In genomic region chr7:30062478-30062877, GRCm38 (mm10) we compare ENCODE assay signal across 8 mouse cellular contexts. TPM values are rescaled to one million over a fixed set of nuclear protein-coding genes. Genes with fewer than 3 reads are reported as not detected.
A peak's percentile ranks its signal among the peaks of the same experiment; 100 is the strongest.
DNase-seq lines count a peak whose midpoint lies in the region; ATAC-seq lines count a peak whose summit lies in the region.

No protein-coding gene starts in this region.

- peak; percentile 21 for DNase-seq in hindbrain, embryonic 10.5 days (ENCODE audit: low spot score)
- DNase-seq in spleen, adult 12 weeks (ENCODE audit: low spot score): peak; percentile 13
- no peak for DNase-seq in spleen, postnatal 36 days (ENCODE audit: low spot score in 2 of 2)
- DNase-seq in forelimb bud, embryonic 11.5 days (ENCODE audit: low read depth, low spot score): peak; percentile 14
- DNase-seq in thymus, postnatal 25 days: peak; percentile 36
- no peak for DNase-seq in heart, postnatal 25 days (ENCODE audit: low spot score)
- DNase-seq in adrenal gland, adult 8-10 months: no peak

- ATAC-seq in hindbrain, embryonic 13.5 days (ENCODE audit: low FRiP score): no peak

- no peak overlapping the region for H3K9ac ChIP-seq in hindbrain, embryonic 13.5 days

- H3K4me3 ChIP-seq in hindbrain, embryonic 10.5 days: no peak overlapping the region
- no peak overlapping the region for H3K4me3 ChIP-seq in hindbrain, embryonic 13.5 days

- no peaks in the 10 kb centered on the region for H3K9me3 ChIP-seq in hindbrain, embryonic 10.5 days
- H3K9me3 ChIP-seq in hindbrain, embryonic 13.5 days: no peaks in the 10 kb centered on the region

- intact Hi-C loops in heart, postnatal 25 days (cut with DNase I): no loop called here

- WGBS in hindbrain, embryonic 10.5 days: 80% methylated on average over 5 of the region's 5 CpGs
- WGBS in hindbrain, embryonic 13.5 days: 89% methylated on average over 5 of the region's 5 CpGs

- H3K27ac ChIP-seq in hindbrain, embryonic 10.5 days: no peak overlapping the region
- no peak overlapping the region for H3K27ac ChIP-seq in hindbrain, embryonic 13.5 days

- no peaks in the 10 kb centered on the region for H3K27me3 ChIP-seq in hindbrain, embryonic 10.5 days (ENCODE audit: insufficient read depth, poor library complexity, severe bottlenecking)
- no peaks in the 10 kb centered on the region for H3K27me3 ChIP-seq in hindbrain, embryonic 13.5 days

- H3K36me3 ChIP-seq in hindbrain, embryonic 10.5 days: peaks cover 86% of the 10 kb centered on the region
- peaks cover 89% of the 10 kb centered on the region for H3K36me3 ChIP-seq in hindbrain, embryonic 13.5 days

- H3K4me1 ChIP-seq in hindbrain, embryonic 10.5 days (replicated peaks): no peaks in the 10 kb centered on the region
- H3K4me1 ChIP-seq in hindbrain, embryonic 13.5 days (replicated peaks): no peaks in the 10 kb centered on the region

- H3K4me2 ChIP-seq in hindbrain, embryonic 13.5 days: no peak overlapping the region

RNA-seq across cellular contexts. Expression of gene Zfp82, which starts 10.2 kb away (rescaled TPM):
- 6.9 and 8.2 TPM in 2 replicates for polyA plus RNA-seq in hindbrain, embryonic 10.5 days (2016; fragmentation: Nextera tagmentation; extraction: Ambion mirVana)
- 12.8 and 12.9 TPM in 2 replicates for polyA plus RNA-seq in hindbrain, embryonic 13.5 days (2015; fragmentation: Nextera tagmentation; extraction: Ambion mirVana)
- 1 to 10 TPM; 1.9 to 2.0 TPM for total RNA-seq in heart, postnatal 25 days (2021)
- total RNA-seq in adrenal gland, adult 8-10 months (2022): 1 to 10 TPM in 3 of 4 experiments, under 1 TPM in 1; 0.86 to 3.3 (median 2.8) TPM

RNA-seq across cellular contexts. Expression of gene Zfp14, which starts 11.3 kb away (rescaled TPM):
- 3.9 and 5.0 TPM in 2 replicates for polyA plus RNA-seq in hindbrain, embryonic 10.5 days (2016; fragmentation: Nextera tagmentation; extraction: Ambion mirVana)
- polyA plus RNA-seq in hindbrain, embryonic 13.5 days (2015; fragmentation: Nextera tagmentation; extraction: Ambion mirVana): 9.4 TPM in 2 replicates
- 1 to 10 TPM; 2.2 to 2.8 TPM for total RNA-seq in heart, postnatal 25 days (2021)
- 1 to 10 TPM; 3.7 to 6.6 (median 4.9) TPM for total RNA-seq in adrenal gland, adult 8-10 months (2022)

RNA-seq across cellular contexts. Expression of gene Gm26920, which starts 27.7 kb away (rescaled TPM):
- polyA plus RNA-seq in hindbrain, embryonic 10.5 days (2016; fragmentation: Nextera tagmentation; extraction: Ambion mirVana): 1.6 and 1.9 TPM in 2 replicates
- polyA plus RNA-seq in hindbrain, embryonic 13.5 days (2015; fragmentation: Nextera tagmentation; extraction: Ambion mirVana): 1.5 and 1.6 TPM in 2 replicates
- not detected for total RNA-seq in heart, postnatal 25 days (2021)
- total RNA-seq in adrenal gland, adult 8-10 months (2022): 1 to 10 TPM in 1 of 4 experiments, under 1 TPM in 1, not detected in 2; 0.48 to 2.2 TPM

RNA-seq across cellular contexts. Expression of gene Zfp566, which starts 27.8 kb away (rescaled TPM):
- polyA plus RNA-seq in hindbrain, embryonic 10.5 days (2016; fragmentation: Nextera tagmentation; extraction: Ambion mirVana): 14.5 and 14.9 TPM in 2 replicates
- 19.2 and 19.6 TPM in 2 replicates for polyA plus RNA-seq in hindbrain, embryonic 13.5 days (2015; fragmentation: Nextera tagmentation; extraction: Ambion mirVana)
- 1 to 10 TPM; 2.2 TPM for total RNA-seq in heart, postnatal 25 days (2021)
- total RNA-seq in adrenal gland, adult 8-10 months (2022): 1 to 10 TPM; 1.9 to 4.7 (median 4.1) TPM

RNA-seq across cellular contexts. Expression of gene Zfp260, which starts 32.1 kb away (rescaled TPM):
- 93.1 and 122 TPM in 2 replicates for polyA plus RNA-seq in hindbrain, embryonic 10.5 days (2016; fragmentation: Nextera tagmentation; extraction: Ambion mirVana)
- polyA plus RNA-seq in hindbrain, embryonic 13.5 days (2015; fragmentation: Nextera tagmentation; extraction: Ambion mirVana): 95.2 and 108 TPM in 2 replicates
- total RNA-seq in heart, postnatal 25 days (2021): 10 to 100 TPM; 30.7 to 37.3 TPM
- total RNA-seq in adrenal gland, adult 8-10 months (2022): 10 to 100 TPM; 39.9 to 66.1 (median 44.5) TPM

Comparison
In these comparisons a context has a peak if more than half of its experiments do, and no peak if none do; other contexts are left out.
1. DNase-seq: peak in hindbrain, embryonic 10.5 days (single experiment), spleen, adult 12 weeks (single experiment), forelimb bud, embryonic 11.5 days (single experiment) and thymus, postnatal 25 days (single experiment); none in spleen, postnatal 36 days (0 of 2), heart, postnatal 25 days (single experiment) and adrenal gland, adult 8-10 months (single experiment).